Mouse (Mus musculus) 3134 (cell line): Measurements from ENCODE around the gene Xkrx.
"Not testable (repeated sequence)": the region's sequence is repeated elsewhere in the genome, so short reads cannot be mapped to it uniquely, and the experiment has no call there.

ENCODE experiments used
- DNase-seq: peaks from one replicate; pipeline ENCODE4 v3.0.0-alpha.2; 2011; ENCODE audit warnings: low spot score; ENCODE audit not compliant: insufficient read length; ENCODE audit errors: extremely low read depth

Gene Xkrx

DNA sequence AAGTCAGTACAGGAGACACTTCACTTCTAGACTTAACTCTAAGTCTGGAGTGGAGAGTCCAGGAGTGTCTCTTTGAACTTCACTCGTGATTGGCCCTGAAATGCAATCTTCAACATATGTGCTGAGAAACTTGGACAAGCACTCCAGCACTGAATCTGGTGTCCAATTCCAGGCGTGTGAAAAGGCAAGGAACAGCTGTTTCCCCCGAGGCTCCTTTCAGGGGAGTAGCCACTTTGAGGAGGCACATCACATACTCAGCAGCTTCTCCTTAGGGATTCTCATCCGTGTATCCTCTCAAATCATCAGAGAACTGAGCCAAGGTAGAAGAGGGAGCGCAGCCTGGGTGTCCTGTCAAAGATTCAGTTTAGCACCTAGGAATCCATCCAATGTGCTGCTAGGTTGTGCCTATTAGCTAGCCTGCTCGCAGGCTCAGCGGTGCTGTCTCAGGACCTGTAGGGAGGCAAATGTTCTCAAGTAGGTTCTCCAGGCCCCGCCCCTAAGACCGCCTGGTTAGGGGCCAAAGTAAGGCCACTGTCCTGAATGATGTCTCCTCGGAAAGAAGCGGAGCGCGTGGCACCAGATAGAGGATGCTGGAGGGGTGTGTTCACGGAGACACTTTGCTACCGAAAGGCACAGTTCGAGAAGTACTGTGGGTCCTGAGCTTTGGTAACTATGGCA lies at the start of gene Xkrx:
Xkrx (minus strand) TSS at position 34 of the 678 bp plus-strand sequence.
- DNase-seq: no peak

- DNase-seq: no peak
Observed at GRCm38 (mm10) chrX:134211151-134211642, 49.3 kb upstream of the Xkrx start.

DNA sequence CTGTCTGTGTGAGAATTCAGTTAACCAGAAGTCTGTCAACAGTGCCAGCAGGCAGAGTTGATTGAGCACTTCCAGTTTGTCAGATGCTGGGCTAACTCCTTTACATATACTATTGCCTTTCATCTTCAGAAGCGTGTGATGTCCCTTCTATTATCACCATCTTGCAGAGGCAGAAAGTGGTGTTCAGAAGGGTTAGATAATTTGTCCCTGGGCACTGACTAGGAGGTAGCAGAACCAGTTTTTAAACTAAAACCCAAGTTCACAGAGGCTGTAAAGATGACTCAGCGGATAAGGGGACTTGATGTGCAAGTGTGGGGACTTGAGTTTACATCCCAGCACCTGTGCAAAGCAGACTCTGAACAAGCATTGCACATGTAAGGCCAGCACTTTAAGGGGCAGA lies 46.6 kb upstream of the Xkrx start:
- no peak for DNase-seq

DNA sequence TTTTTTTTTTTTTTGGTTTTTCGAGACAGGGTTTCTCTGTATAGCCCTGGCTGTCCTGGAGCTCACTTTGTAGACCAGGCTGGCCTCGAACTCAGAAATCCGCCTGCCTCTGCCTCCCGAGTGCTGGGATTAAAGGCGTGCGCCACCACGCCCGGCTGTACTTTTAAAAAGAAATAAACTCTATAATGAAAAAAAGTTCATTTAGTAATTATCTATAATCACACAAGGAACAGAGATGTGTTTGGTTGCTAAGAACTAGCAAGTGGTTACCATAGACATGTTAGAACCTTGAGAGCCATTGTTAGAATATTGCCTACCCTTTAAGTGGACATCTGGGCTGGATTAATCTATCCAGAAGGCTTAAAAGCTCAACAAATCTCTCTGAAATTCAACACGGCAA lies 25.3 kb upstream of the Xkrx start, which contains the start of gene Arl13a:
Arl13a (plus strand) TSS at position 301 of the 400 bp plus-strand sequence.
- DNase-seq: not testable (repeated sequence)

- DNase-seq: no peak
Observed at GRCm38 (mm10) chrX:134174699-134175098, 12.8 kb upstream of the Xkrx start.

- DNase-seq: no peak
Observed at GRCm38 (mm10) chrX:134170584-134170983, 8.7 kb upstream of the Xkrx start.

DNA sequence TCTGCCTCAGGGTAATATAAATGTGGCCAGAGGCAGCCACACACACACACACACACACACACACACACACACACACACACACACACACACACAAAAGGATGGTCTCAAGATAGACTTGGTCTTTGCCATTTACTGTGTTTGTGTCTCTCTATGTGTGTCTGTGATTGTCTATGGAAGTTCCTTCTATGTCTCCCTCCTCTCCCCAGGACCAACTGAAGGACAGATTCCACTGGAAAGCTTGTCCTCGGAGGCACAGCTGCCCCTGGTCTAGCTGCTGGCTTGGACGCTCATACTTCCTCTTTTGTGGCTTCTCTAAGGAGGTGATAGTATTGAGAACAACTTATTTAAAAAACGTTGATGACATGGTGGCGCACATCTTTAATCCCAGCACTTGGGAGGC lies 1.6 kb upstream of the Xkrx start:
- DNase-seq: no peak

DNA sequence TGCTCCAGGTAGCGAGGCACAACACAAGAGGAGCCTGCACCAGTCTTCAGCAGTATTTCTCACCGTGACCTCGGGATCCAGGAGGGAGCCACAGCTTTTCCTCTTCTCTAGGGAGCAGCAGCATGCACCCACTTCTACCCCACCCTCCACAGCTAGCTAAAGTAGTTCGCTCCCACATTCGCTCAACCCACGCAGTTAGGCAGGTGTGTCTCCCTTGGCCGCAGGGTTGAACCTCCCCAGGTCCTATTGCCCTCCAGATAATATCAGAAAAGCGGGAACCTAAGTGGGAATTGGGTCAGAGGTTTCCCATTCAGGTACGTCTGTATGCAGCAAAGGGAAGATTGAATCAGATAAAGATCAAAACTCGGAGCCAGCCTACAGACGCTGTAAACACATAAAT lies 950 bp upstream of the Xkrx start:
- DNase-seq: no peak

GRCm38 (mm10) chrX:134160442-134160841 lies 1.4 kb downstream of the Xkrx start:
- no peak for DNase-seq

DNA sequence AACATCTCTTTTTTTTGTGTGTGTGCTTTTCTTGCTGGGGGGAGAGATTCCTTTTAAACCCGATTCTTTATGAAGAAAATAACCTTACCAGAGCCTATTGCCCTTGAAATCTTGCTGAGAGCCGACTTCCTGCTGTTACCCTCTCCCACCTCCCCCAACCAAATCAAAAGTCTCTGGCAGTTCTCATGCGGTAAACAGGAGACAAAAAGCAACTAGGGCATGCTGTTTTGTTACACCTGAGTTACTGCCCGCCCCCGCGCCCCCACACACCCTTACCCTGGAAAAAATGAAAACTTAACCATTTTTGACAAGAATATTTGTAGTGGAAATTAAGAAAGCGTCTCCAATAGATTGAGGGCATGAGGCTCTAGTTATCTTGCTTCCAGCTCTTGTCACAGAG lies 3.7 kb downstream of the Xkrx start:
- no peak for DNase-seq

DNA sequence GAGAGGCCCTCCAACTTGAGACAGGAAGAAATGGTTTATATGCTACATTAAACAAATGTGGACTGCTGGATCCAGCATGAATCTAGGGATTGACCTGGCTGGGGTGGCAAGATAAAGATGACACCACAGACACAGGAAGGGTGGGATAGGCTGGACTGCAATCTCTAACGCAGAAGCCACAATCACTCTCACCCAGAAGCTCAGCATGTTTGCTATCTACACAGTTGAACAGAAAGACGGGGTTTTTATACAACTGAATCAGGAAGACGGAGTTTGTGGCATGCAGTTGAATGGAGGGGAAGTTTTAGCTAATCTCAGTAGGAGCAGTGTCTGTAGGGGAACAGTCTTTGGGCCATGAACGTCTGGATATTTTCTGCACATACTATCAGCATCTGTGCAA lies 19.9 kb downstream of the Xkrx start:
- no peak for DNase-seq

- DNase-seq: no peak
Observed at GRCm38 (mm10) chrX:134141551-134141950, 20.3 kb downstream of the Xkrx start.

GRCm38 (mm10) chrX:134140024-134140423 lies 21.9 kb downstream of the Xkrx start:
- DNase-seq: no peak

DNA sequence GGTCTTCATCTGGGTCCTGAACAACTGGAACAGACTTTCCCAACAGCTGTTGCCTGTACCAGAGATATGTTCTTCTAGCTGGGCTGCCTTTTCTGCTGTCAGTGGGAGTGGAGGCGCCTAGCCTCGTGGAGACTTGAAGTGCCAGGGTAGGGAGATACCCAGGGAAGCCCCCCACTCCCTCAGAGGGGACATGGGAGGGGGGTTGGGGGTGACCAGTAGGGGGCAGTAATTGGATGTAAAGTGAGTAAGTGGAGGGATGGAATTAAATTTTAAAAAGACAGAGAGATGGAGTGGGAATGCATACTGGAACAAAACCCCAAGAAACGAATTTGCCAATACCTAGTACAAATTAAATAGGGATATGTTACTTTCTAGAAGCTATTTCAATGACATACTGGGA lies 28.1 kb downstream of the Xkrx start:
- no peak for DNase-seq

GRCm38 (mm10) chrX:134132295-134132694 lies 29.6 kb downstream of the Xkrx start:
- no peak for DNase-seq

GRCm38 (mm10) chrX:134128549-134128948 lies 33.3 kb downstream of the Xkrx start:
- no peak for DNase-seq

GRCm38 (mm10) chrX:134116417-134116816 lies 45.5 kb downstream of the Xkrx start:
- DNase-seq: no peak

GRCm38 (mm10) chrX:134111767-134112166 lies 50.1 kb downstream of the Xkrx start:
- no peak for DNase-seq

- no peak for DNase-seq
Observed at GRCm38 (mm10) chrX:134102641-134103040, 59.2 kb downstream of the Xkrx start.
